ENCODE assay signal across 7 mouse cellular contexts in genomic region chr6:31037801-31038395, GRCm38 (mm10).
A peak's percentile ranks its signal among the peaks of the same experiment; 100 is the strongest.
DNase-seq lines count a peak whose midpoint lies in the region; ATAC-seq and TF ChIP-seq lines count a peak whose summit lies in the region.

No protein-coding gene starts in this region.

- peak overlapping the region; percentile 37 for H3K4me2 ChIP-seq in heart, embryonic 14.5 days (ENCODE audit: low read length)
- no peak overlapping the region for H3K4me2 ChIP-seq in midbrain, embryonic 13.5 days (replicated peaks)

- H3K4me3 ChIP-seq in bone marrow, adult 2 months (replicated peaks; ENCODE audit: control insufficient read depth, low read depth, low read length): peak overlapping the region; percentile 32
- peak overlapping the region in 1 of 2 experiments; percentile 3; a peak in 1 of 4 replicates for H3K4me3 ChIP-seq in heart, embryonic 14.5 days (ENCODE audit: control insufficient read depth in 1 of 2, insufficient read depth in 1 of 2, low read depth in 1 of 2, low read length in 2 of 2)
- no peak overlapping the region for H3K4me3 ChIP-seq in midbrain, embryonic 13.5 days (replicated peaks)

- no peak for ATAC-seq in heart, embryonic 14.5 days (ENCODE audit: insufficient number of reproducible peaks, insufficient read depth, low FRiP score, low read depth)
- ATAC-seq in midbrain, embryonic 13.5 days: peak; percentile 21; the same call in 1 of the 2 replicates

- no peaks in the 10 kb centered on the region for H3K36me3 ChIP-seq in heart, embryonic 14.5 days (ENCODE audit: control insufficient read depth, insufficient read depth, low read length)
- H3K36me3 ChIP-seq in midbrain, embryonic 13.5 days: no peaks in the 10 kb centered on the region

- peak; percentile 14 for DNase-seq in kidney, postnatal 14 days
- no peak for DNase-seq in kidney, postnatal 25 days
- no peak for DNase-seq in ovary, postnatal 14 days (ENCODE audit: low spot score)
- DNase-seq in adrenal gland, postnatal 10 days: no peak

- no peak overlapping the region for H3K27ac ChIP-seq in bone marrow, adult 2 months (ENCODE audit: control insufficient read depth, insufficient read depth, low read depth, low read length, poor library complexity)
- H3K27ac ChIP-seq in heart, embryonic 14.5 days (replicated peaks in 1 of 2; ENCODE audit: control insufficient read depth in 1 of 2, insufficient read depth in 1 of 2, low read depth in 2 of 2, low read length in 2 of 2): no peak overlapping the region
- no peak overlapping the region for H3K27ac ChIP-seq in midbrain, embryonic 13.5 days

- TF ChIP-seq POLR2A in bone marrow, adult 2 months (IDR thresholded peaks at IDR 0.05; ENCODE audit: borderline replicate concordance, control insufficient read depth, low read depth, low read length): no peak

- TF ChIP-seq CTCF in bone marrow, adult 2 months (IDR thresholded peaks at IDR 0.05; ENCODE audit: control insufficient read depth, insufficient read depth, low read length): no peak

- no peaks in the 10 kb centered on the region for H3K9me3 ChIP-seq in heart, embryonic 14.5 days (ENCODE audit: control insufficient read depth, low read length)
- no peaks in the 10 kb centered on the region for H3K9me3 ChIP-seq in midbrain, embryonic 13.5 days

- no peaks in the 10 kb centered on the region for H3K4me1 ChIP-seq in bone marrow, adult 2 months (ENCODE audit: control insufficient read depth, insufficient read depth, low read length)
- H3K4me1 ChIP-seq in heart, embryonic 14.5 days (ENCODE audit: control insufficient read depth in 2 of 2, insufficient read depth in 2 of 2, low read length in 2 of 2): peaks cover 0 to 5% of the 10 kb centered on the region in 2 experiments; a peak in 1 of 4 replicates
- peaks cover 8% of the 10 kb centered on the region for H3K4me1 ChIP-seq in midbrain, embryonic 13.5 days (replicated peaks)

- 75% methylated on average over 20 of the region's 20 CpGs for WGBS in bone marrow, adult 2 months
- 63% methylated on average over 20 of the region's 20 CpGs for WGBS in heart, embryonic 14.5 days
- 72% methylated on average over 20 of the region's 20 CpGs for WGBS in midbrain, embryonic 13.5 days

- H3K27me3 ChIP-seq in heart, embryonic 14.5 days (ENCODE audit: control insufficient read depth, insufficient read depth, low read length): no peaks in the 10 kb centered on the region
- no peaks in the 10 kb centered on the region for H3K27me3 ChIP-seq in midbrain, embryonic 13.5 days

- H3K9ac ChIP-seq in heart, embryonic 14.5 days (ENCODE audit: low read length): peak overlapping the region; percentile 41; the same call in 1 of the 2 replicates
- no peak overlapping the region for H3K9ac ChIP-seq in midbrain, embryonic 13.5 days (replicated peaks)
